Mouse (Mus musculus) brain, embryonic 14.5 days (tissue): ENCODE measurements at regions not wholly inside any gene's neighbourhood (a gene's known extent, or its start where the extent isn't known, plus 50 kb on each side); places are given as distances from the start of the nearest gene placed in this dataset.

Experiments used
- CTCF ChIP-seq: fragments of 200-500 bp; IDR thresholded peaks from 2 replicates; pipeline ENCODE4 v1.5.1; 2012; ENCODE audit warnings: inconsistent platforms, mild to moderate bottlenecking, moderate library complexity, borderline replicate concordance; ENCODE audit not compliant: insufficient read depth, insufficient read length; ENCODE audit errors: extremely low read depth
- POLR2A ChIP-seq: fragments of 200-500 bp; IDR thresholded peaks from 2 replicates; pipeline ENCODE4 v1.6.1; 2012; ENCODE audit warnings: mild to moderate bottlenecking, inconsistent platforms, borderline replicate concordance; ENCODE audit not compliant: poor library complexity, insufficient read depth, insufficient read length, severe bottlenecking; ENCODE audit errors: extremely low read depth

GRCm38 (mm10) chr8:44456336-44456735, 478.9 kb upstream of the Fat1 start:
- TF ChIP-seq CTCF (no peak), POLR2A (no peak)
